Mouse (Mus musculus): ENCODE measurements at regions not wholly inside any gene's neighbourhood (a gene's known extent, or its start where the extent isn't known, plus 50 kb on each side); places are given as distances from the start of the nearest gene placed in this dataset.

DNA sequence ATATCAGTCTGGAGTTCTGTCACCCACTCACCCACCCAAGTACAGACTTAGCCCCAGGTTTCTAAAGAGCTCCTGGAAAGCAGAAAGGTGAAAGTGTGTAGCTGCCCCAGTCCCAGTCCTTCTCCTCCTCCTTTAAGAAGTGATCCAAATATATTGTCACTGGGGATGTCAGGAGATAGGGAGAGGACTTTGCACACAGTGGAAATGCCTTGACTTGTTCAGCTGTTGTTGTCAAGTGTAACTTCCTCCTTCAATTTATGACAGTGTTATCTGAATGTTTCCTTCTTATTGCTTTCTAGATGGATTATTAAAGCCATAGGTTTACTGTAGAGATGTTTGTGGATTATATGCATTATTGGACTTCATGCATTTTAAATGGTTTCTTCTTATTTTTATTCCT is 119.0 kb upstream of the Nt5e start:
- TF ChIP-seq CTCF (IDR thresholded peaks at IDR 0.05; ENCODE audit: borderline replicate concordance, extremely low read depth, insufficient read depth, insufficient read length), result no peak
- TF ChIP-seq POLR2A (IDR thresholded peaks at IDR 0.05; ENCODE audit: borderline replicate concordance, extremely low read depth, insufficient read depth, insufficient read length, poor library complexity, severe bottlenecking), result no peak
